Mouse (Mus musculus) liver, postnatal 0 days (tissue): ENCODE results near the gene Fxyd5.

Experiments used
- CTCF ChIP-seq: sonication (generic); IDR thresholded peaks from 2 replicates; pipeline ENCODE4 v1.5.1; 2016; ENCODE audit warnings: antibody characterized with exemption, low read depth
- EP300 ChIP-seq: IDR thresholded peaks from 2 replicates; pipeline ENCODE4 v1.6.1; 2016; ENCODE audit warnings: antibody characterized with exemption, low read depth, mild to moderate bottlenecking

DNA sequence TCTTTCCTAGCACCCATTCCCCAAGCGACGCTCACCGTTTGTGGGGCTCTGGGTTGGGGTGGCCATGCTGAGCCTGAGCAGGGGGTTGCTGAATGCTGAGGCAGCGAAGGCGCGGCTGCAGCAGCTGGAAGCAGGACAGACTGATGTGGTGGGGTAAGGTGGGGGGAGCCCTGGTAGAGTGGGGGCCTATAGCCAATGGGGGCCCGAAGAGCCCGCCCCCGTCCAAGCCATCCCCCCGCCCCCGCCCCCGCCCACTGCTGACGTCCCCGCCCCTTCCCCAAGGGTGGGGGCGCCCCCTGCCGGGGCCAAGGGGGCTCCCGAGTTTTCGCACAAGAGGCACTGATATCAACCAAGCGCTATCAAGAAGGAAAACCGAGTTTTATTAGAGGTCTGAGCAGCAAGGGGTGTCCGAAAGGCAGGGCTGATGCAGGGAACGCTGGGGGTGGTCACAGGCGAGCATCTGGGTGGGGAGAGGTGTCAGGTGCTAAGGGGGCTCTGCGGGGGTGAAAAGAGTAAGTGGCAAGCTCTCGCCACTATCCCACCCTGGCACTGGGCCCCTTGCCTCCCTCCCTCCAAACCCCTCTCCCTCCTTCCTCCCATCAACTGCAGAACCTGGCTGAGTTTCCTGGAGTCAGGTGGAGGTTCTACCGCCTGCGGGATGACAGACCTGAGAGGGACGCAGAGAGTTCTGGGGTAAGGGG, 9.2 kb upstream of the Fxyd5 start, which contains the start of gene Fxyd7:
- TF ChIP-seq CTCF (no peak; the same call in 1 of the 2 replicates), EP300 (no peak)
